Mouse (Mus musculus): ENCODE data around the gene Fars2. TPM values are rescaled to one million over a fixed set of nuclear protein-coding genes. Genes with fewer than 3 reads are reported as not detected.

Gene Fars2
- polyA plus RNA-seq, 1 experiment from 2014 or later = 26.7 TPM

GRCm38 (mm10) chr13:36284097-36284496, 166.9 kb downstream of the Fars2 start:
- WGBS = 36% methylated on average over 1 of the region's 1 CpGs
- no peak overlapping the region for H3K4me3 ChIP-seq (ENCODE audit: low read depth, low read length)
- H3K4me2 ChIP-seq (ENCODE audit: low read depth, low read length) = no peak overlapping the region
- H3K36me3 ChIP-seq (ENCODE audit: control insufficient read depth, insufficient read depth, low read length) = no peaks in the 10 kb centered on the region
- no peak for ATAC-seq (ENCODE audit: low read depth)
- H3K27ac ChIP-seq (ENCODE audit: low read depth, low read length) = no peak overlapping the region; the same call in 1 of the 2 replicates
- H3K9ac ChIP-seq (replicated peaks; ENCODE audit: low read depth, low read length) = no peak overlapping the region
- H3K4me1 ChIP-seq (ENCODE audit: control insufficient read depth, insufficient read depth, low read length) = peaks cover 21% of the 10 kb centered on the region
- H3K9me3 ChIP-seq (ENCODE audit: control insufficient read depth, low read length) = no peaks in the 10 kb centered on the region
- no peaks in the 10 kb centered on the region for H3K27me3 ChIP-seq (ENCODE audit: control insufficient read depth, insufficient read depth, low read length)

- no peak for ATAC-seq (ENCODE audit: low read depth)
- Histone ChIP-seq H3K27me3 (ENCODE audit: control insufficient read depth, insufficient read depth, low read length) (no peaks in the 10 kb centered on the region), H3K36me3 (ENCODE audit: control insufficient read depth, insufficient read depth, low read length) (no peaks in the 10 kb centered on the region), H3K9ac (replicated peaks; ENCODE audit: low read depth, low read length) (no peak overlapping the region), H3K4me2 (ENCODE audit: low read depth, low read length) (no peak overlapping the region), H3K9me3 (ENCODE audit: control insufficient read depth, low read length) (no peaks in the 10 kb centered on the region), H3K4me3 (ENCODE audit: low read depth, low read length) (no peak overlapping the region), H3K27ac (ENCODE audit: low read depth, low read length) (no peak overlapping the region), H3K4me1 (ENCODE audit: control insufficient read depth, insufficient read depth, low read length) (peaks cover 21% of the 10 kb centered on the region)
- WGBS = 96% methylated on average over 2 of the region's 2 CpGs
Measured at GRCm38 (mm10) chr13:36285235-36285634, 168.0 kb downstream of the Fars2 start.

DNA sequence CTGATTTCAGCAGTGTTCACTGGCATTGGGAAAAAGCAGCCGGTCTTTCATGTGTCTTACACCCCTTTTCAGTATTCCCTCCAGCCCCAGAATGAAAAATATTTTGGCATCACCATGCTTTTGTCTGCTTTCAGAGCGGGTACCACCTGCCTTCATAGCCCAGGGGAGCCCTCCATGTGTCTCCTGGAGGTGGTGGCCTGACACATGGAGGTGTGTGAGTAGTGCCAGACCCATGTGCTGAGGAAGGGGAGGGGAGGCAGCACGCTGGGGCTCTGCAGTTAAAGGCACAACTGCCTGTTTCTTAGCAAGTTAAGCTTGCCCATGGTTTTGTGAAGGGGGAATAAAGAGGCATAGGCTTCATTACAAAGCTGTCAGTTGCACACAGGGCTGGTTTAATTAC, 176.3 kb downstream of the Fars2 start:
- H3K36me3 ChIP-seq (ENCODE audit: control insufficient read depth, insufficient read depth, low read length) = no peaks in the 10 kb centered on the region
- no peak overlapping the region for H3K9ac ChIP-seq (replicated peaks; ENCODE audit: low read depth, low read length)
- peak; percentile 54; the same call in 1 of the 2 replicates for ATAC-seq (ENCODE audit: low read depth)
- no peak overlapping the region for H3K4me2 ChIP-seq (ENCODE audit: low read depth, low read length)
- no peaks in the 10 kb centered on the region; the same call in 1 of the 2 replicates for H3K4me1 ChIP-seq (ENCODE audit: control insufficient read depth, insufficient read depth, low read length)
- H3K9me3 ChIP-seq (ENCODE audit: control insufficient read depth, low read length) = no peaks in the 10 kb centered on the region
- H3K4me3 ChIP-seq (ENCODE audit: low read depth, low read length) = no peak overlapping the region
- H3K27me3 ChIP-seq (ENCODE audit: control insufficient read depth, insufficient read depth, low read length) = no peaks in the 10 kb centered on the region
- WGBS = 40% methylated on average over 3 of the region's 3 CpGs
- peak overlapping the region; percentile 2; the same call in 1 of the 2 replicates for H3K27ac ChIP-seq (ENCODE audit: low read depth, low read length)

GRCm38 (mm10) chr13:36294503-36294902, 177.3 kb downstream of the Fars2 start:
- 82% methylated on average over 5 of the region's 5 CpGs for WGBS
- Histone ChIP-seq H3K27ac (ENCODE audit: low read depth, low read length) (no peak overlapping the region), H3K4me1 (ENCODE audit: control insufficient read depth, insufficient read depth, low read length) (no peaks in the 10 kb centered on the region; the same call in 1 of the 2 replicates), H3K4me2 (ENCODE audit: low read depth, low read length) (no peak overlapping the region), H3K9me3 (ENCODE audit: control insufficient read depth, low read length) (no peaks in the 10 kb centered on the region), H3K9ac (replicated peaks; ENCODE audit: low read depth, low read length) (no peak overlapping the region), H3K36me3 (ENCODE audit: control insufficient read depth, insufficient read depth, low read length) (no peaks in the 10 kb centered on the region), H3K27me3 (ENCODE audit: control insufficient read depth, insufficient read depth, low read length) (no peaks in the 10 kb centered on the region), H3K4me3 (ENCODE audit: low read depth, low read length) (no peak overlapping the region)
- no peak for ATAC-seq (ENCODE audit: low read depth)

DNA sequence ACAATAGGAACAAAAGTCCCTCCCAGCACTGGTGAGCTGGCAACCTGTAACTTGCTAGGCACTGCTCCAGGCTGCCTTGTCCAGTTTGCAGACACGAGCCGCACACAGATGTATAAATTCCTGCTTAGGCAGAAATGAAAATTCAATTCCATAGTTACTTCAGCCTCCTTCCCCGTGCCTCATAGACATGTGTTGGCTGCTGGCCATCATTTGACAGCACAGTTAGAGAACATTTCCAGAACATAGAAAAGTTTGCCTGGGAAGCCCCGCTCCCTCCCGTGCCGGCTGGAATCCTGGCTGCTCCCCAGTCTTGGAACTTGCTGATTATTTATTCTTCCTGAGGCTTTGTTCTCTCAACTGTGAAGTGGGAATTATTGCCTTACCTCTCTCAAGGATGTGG, 178.6 kb downstream of the Fars2 start:
- H3K27me3 ChIP-seq (ENCODE audit: control insufficient read depth, insufficient read depth, low read length) = no peaks in the 10 kb centered on the region
- 29% methylated on average over 6 of the region's 6 CpGs for WGBS
- no peak overlapping the region for H3K9ac ChIP-seq (replicated peaks; ENCODE audit: low read depth, low read length)
- peak; percentile 18; the same call in 1 of the 2 replicates for ATAC-seq (ENCODE audit: low read depth)
- H3K9me3 ChIP-seq (ENCODE audit: control insufficient read depth, low read length) = no peaks in the 10 kb centered on the region
- no peaks in the 10 kb centered on the region; the same call in 1 of the 2 replicates for H3K4me1 ChIP-seq (ENCODE audit: control insufficient read depth, insufficient read depth, low read length)
- H3K36me3 ChIP-seq (ENCODE audit: control insufficient read depth, insufficient read depth, low read length) = no peaks in the 10 kb centered on the region
- no peak overlapping the region for H3K4me2 ChIP-seq (ENCODE audit: low read depth, low read length)
- H3K27ac ChIP-seq (ENCODE audit: low read depth, low read length) = no peak overlapping the region
- H3K4me3 ChIP-seq (ENCODE audit: low read depth, low read length) = no peak overlapping the region

- H3K36me3 ChIP-seq (ENCODE audit: control insufficient read depth, insufficient read depth, low read length) = no peaks in the 10 kb centered on the region
- no peaks in the 10 kb centered on the region for H3K27me3 ChIP-seq (ENCODE audit: control insufficient read depth, insufficient read depth, low read length)
- no peaks in the 10 kb centered on the region; the same call in 1 of the 2 replicates for H3K4me1 ChIP-seq (ENCODE audit: control insufficient read depth, insufficient read depth, low read length)
- H3K9me3 ChIP-seq (ENCODE audit: control insufficient read depth, low read length) = no peaks in the 10 kb centered on the region
- H3K27ac ChIP-seq (ENCODE audit: low read depth, low read length) = no peak overlapping the region
- H3K4me3 ChIP-seq (ENCODE audit: low read depth, low read length) = no peak overlapping the region
- 86% methylated on average over 4 of the region's 4 CpGs for WGBS
- no peak for ATAC-seq (ENCODE audit: low read depth)
- H3K9ac ChIP-seq (replicated peaks; ENCODE audit: low read depth, low read length) = no peak overlapping the region
- no peak overlapping the region for H3K4me2 ChIP-seq (ENCODE audit: low read depth, low read length)
Measured at GRCm38 (mm10) chr13:36296574-36296973, 179.4 kb downstream of the Fars2 start.

DNA sequence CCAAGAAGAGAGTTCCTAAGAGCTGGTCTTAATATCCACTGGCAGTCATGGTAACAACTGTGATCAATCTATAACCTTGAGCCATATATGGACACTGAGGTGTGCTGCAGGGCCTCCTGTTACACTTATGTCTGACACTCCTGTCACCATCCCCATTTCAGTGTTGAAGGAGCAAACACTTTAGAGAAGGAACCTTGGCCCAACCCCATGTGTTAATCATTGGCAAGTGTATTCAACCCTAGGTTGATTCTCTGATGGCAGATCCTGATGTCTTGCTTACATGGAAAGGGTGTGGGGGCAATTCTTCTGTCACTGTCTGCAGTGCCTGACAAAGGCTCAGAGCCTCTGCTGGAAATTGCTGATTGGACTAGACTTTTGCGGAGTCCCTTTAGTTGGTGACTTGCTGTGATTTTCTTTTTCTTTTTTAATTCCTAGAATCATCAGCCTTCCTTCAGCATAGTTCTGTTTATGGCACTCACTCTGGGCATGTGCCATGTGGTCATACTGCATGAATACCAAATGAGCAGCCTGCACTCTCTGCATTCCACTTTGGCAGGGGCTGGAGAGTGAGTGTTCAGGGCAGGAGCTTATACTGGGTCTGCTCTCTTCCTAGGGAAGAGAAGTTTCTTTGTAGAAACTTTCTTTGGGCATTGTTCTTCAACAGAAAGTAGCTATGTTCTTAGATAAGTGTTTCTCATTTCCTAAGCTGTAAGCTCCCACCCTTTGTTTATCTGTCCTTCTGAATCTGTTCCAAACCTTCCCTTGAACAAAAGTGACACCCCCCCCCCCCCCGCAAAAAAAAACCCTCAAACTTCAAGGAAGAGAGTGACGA, 181.0 kb downstream of the Fars2 start:
- no peak overlapping the region for H3K4me3 ChIP-seq (ENCODE audit: low read depth, low read length)
- no peaks in the 10 kb centered on the region for H3K36me3 ChIP-seq (ENCODE audit: control insufficient read depth, insufficient read depth, low read length)
- no peaks in the 10 kb centered on the region; the same call in 1 of the 2 replicates for H3K4me1 ChIP-seq (ENCODE audit: control insufficient read depth, insufficient read depth, low read length)
- ATAC-seq (ENCODE audit: low read depth) = peak; percentile 65; the same call in 1 of the 2 replicates
- no peaks in the 10 kb centered on the region for H3K27me3 ChIP-seq (ENCODE audit: control insufficient read depth, insufficient read depth, low read length)
- no peaks in the 10 kb centered on the region for H3K9me3 ChIP-seq (ENCODE audit: control insufficient read depth, low read length)
- H3K4me2 ChIP-seq (ENCODE audit: low read depth, low read length) = no peak overlapping the region
- no peak overlapping the region for H3K9ac ChIP-seq (replicated peaks; ENCODE audit: low read depth, low read length)
- H3K27ac ChIP-seq (ENCODE audit: low read depth, low read length) = no peak overlapping the region
- 76% methylated on average over 3 of the region's 3 CpGs for WGBS

GRCm38 (mm10) chr13:36298782-36299031, 181.5 kb downstream of the Fars2 start:
- H3K4me3 ChIP-seq (ENCODE audit: low read depth, low read length) = no peak overlapping the region
- no peak overlapping the region for H3K9ac ChIP-seq (replicated peaks; ENCODE audit: low read depth, low read length)
- no peaks in the 10 kb centered on the region for H3K36me3 ChIP-seq (ENCODE audit: control insufficient read depth, insufficient read depth, low read length)
- no peak for ATAC-seq (ENCODE audit: low read depth)
- H3K27ac ChIP-seq (ENCODE audit: low read depth, low read length) = no peak overlapping the region
- no peaks in the 10 kb centered on the region for H3K9me3 ChIP-seq (ENCODE audit: control insufficient read depth, low read length)
- H3K27me3 ChIP-seq (ENCODE audit: control insufficient read depth, insufficient read depth, low read length) = no peaks in the 10 kb centered on the region
- no peaks in the 10 kb centered on the region; the same call in 1 of the 2 replicates for H3K4me1 ChIP-seq (ENCODE audit: control insufficient read depth, insufficient read depth, low read length)
- no peak overlapping the region for H3K4me2 ChIP-seq (ENCODE audit: low read depth, low read length)

- ATAC-seq (ENCODE audit: low read depth) = no peak
- Histone ChIP-seq H3K4me2 (ENCODE audit: low read depth, low read length) (no peak overlapping the region), H3K36me3 (ENCODE audit: control insufficient read depth, insufficient read depth, low read length) (no peaks in the 10 kb centered on the region), H3K9me3 (ENCODE audit: control insufficient read depth, low read length) (no peaks in the 10 kb centered on the region), H3K4me1 (ENCODE audit: control insufficient read depth, insufficient read depth, low read length) (peaks cover under 1% of the 10 kb centered on the region; the same call in 1 of the 2 replicates), H3K9ac (replicated peaks; ENCODE audit: low read depth, low read length) (no peak overlapping the region), H3K27me3 (ENCODE audit: control insufficient read depth, insufficient read depth, low read length) (no peaks in the 10 kb centered on the region), H3K27ac (ENCODE audit: low read depth, low read length) (no peak overlapping the region), H3K4me3 (ENCODE audit: low read depth, low read length) (no peak overlapping the region)
- 64% methylated on average over 3 of the region's 3 CpGs for WGBS
Measured at GRCm38 (mm10) chr13:36302770-36303169, 185.6 kb downstream of the Fars2 start.

All from neural tube, embryonic 14.5 days (tissue).